Mouse (Mus musculus) lung, adult 2 months (tissue): ENCODE data around the gene Naip1. TPM values are rescaled to one million over a fixed set of nuclear protein-coding genes. Genes with fewer than 3 reads are reported as not detected.
"Not testable (repeated sequence)": the region's sequence is repeated elsewhere in the genome, so short reads cannot be mapped to it uniquely, and the experiment has no call there.

Source experiments
- DNase-seq: peaks from one replicate; pipeline ENCODE4 v3.0.0; 2022
- H3K4me1 ChIP-seq: fragments of 200-500 bp; 2 replicates; pipeline ENCODE4 v1.6.1; 2011; ENCODE audit warnings: low read length; ENCODE audit not compliant: control insufficient read depth, insufficient read depth
- H3K4me3 ChIP-seq: fragments of 200-500 bp; replicated peaks from 2 replicates; pipeline ENCODE3; 2011; ENCODE audit warnings: low read depth, mild to moderate bottlenecking, control low read depth, low read length; ENCODE audit errors: extremely low read depth
- CTCF ChIP-seq: fragments of 200-500 bp; IDR thresholded peaks from 2 replicates; pipeline ENCODE4 v1.5.1; 2011; ENCODE audit warnings: mild to moderate bottlenecking, low read length, control low read depth; ENCODE audit not compliant: insufficient read depth
- POLR2A ChIP-seq: fragments of 200-500 bp; IDR thresholded peaks from 2 replicates; pipeline ENCODE4 v1.6.1; 2011; ENCODE audit warnings: low read depth, mild to moderate bottlenecking, control low read depth, low read length, borderline replicate concordance; ENCODE audit errors: extremely low read depth
- WGBS: fragments of 180-500 bp; shearing (Covaris S2); methylation state at CpG from one replicate; pipeline ENCODE4 v1.1.7; 2018; 5-methylcytosine and 5-hydroxymethylcytosine counted together
- polyA plus RNA-seq: library from polyadenylated mRNA; depleted of rRNA; stranded (reverse); fragments of >200 nt; gene quantifications from 2 replicates; pipeline ENCODE4 v1.2.3, GENCODE M21; 2012

The Naip1 gene
- polyA plus RNA-seq, 1 experiment: 0.12 TPM

- DNase-seq: no peak
- no peak overlapping the region for H3K4me3 ChIP-seq
- TF ChIP-seq POLR2A (no peak), CTCF (no peak)
- 80% methylated on average over 2 of the region's 2 CpGs for WGBS
- H3K4me1 ChIP-seq: no peaks in the 10 kb centered on the region
These were observed 11.0 kb upstream of the Naip1 start for GRCm38 (mm10) chr13:100463527-100464222.

DNA sequence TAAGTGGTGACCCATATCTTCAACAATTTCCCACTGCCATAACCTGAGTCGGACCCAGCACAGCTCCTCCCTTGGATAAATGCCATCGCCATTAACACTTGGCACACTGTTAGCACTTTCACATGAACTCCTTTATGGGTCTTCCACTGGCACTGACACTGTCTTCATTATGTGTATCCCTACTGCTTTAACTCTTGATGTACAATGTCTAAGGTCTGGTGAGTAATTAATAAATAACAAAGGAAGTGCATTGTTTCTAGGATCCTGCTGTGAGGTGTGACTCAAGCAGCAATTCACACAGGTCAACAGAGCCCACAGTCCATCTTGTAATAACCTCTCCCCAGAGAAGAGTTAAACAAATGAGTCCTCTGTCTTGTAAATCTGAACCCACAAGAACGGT is 8.7 kb upstream of the Naip1 start:
- DNase-seq: no peak
- Histone ChIP-seq H3K4me1 (no peaks in the 10 kb centered on the region), H3K4me3 (no peak overlapping the region)
- TF ChIP-seq POLR2A: no peak
- TF ChIP-seq CTCF: no peak
- WGBS: 74% methylated on average over 3 of the region's 3 CpGs

DNA sequence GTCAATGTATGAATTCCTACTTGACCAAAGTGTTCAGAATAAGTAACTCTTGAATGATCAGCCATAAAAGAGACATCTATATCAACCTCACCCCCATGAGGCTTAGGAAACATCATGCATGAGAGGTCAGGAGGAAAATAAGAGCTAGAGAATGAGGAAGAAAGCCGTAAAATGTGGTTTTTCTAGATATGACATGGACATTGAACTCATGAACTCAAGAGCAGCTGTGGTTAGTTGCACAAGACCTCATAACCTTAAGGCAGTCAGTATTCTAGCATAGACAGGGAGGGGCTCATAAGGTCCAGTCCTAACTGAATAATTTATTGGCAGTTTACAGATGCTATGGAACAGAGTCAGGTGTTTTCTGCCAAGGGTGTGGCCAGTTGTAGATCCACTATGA is 3.2 kb downstream of the Naip1 start:
- H3K4me3 ChIP-seq: no peak overlapping the region
- no peaks in the 10 kb centered on the region for H3K4me1 ChIP-seq
- DNase-seq: no peak
- WGBS: 52% methylated on average over 1 of the region's 1 CpGs
- no peak for TF ChIP-seq CTCF
- no peak for TF ChIP-seq POLR2A

DNA sequence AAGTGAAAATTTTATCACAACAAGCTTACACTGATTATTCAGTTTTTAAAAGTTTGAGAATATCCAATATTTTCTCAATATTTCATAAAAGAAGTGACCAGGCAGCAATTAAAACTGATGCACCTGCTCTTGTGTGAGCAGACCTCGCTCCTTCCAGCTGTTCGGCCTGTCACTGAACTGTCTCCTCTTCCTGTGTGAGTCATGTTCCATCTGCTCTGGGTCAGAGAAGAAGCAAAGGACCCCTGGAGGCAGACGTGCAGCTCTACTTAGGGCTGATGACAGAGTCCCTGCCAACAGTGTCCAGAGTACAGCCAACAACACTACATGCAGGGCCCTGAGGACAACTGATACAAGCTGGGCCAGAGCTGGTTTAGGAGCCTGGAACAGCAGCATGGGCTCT is 12.6 kb downstream of the Naip1 start:
- no peak overlapping the region for H3K4me3 ChIP-seq
- no peak for TF ChIP-seq CTCF
- no peak for TF ChIP-seq POLR2A
- no peaks in the 10 kb centered on the region for H3K4me1 ChIP-seq
- no peak for DNase-seq
- 40% methylated on average over 3 of the region's 3 CpGs for WGBS

DNA sequence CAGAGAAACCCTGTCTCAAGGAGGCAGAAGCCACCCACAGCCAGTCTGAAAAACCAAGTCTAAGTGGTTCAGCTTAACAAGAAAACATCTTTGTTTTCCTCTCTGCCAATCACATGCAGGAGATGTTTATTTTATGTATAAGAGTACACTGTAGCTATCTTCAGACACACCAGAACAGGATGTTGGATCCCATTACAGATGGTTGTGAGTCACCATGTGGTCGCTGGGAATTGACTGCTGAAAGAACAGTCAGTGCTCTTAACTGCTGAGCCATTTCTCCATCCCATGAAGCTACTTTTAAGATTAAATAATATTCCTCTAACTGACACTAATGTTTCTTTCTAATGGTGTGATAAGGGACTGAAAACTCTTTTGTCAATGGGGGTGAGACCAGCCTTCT is 14.0 kb downstream of the Naip1 start:
- Histone ChIP-seq H3K4me1 (no peaks in the 10 kb centered on the region), H3K4me3 (no peak overlapping the region)
- WGBS: 14% methylated on average over 1 of the region's 1 CpGs
- TF ChIP-seq POLR2A: no peak
- no peak for TF ChIP-seq CTCF
- DNase-seq: no peak

DNA sequence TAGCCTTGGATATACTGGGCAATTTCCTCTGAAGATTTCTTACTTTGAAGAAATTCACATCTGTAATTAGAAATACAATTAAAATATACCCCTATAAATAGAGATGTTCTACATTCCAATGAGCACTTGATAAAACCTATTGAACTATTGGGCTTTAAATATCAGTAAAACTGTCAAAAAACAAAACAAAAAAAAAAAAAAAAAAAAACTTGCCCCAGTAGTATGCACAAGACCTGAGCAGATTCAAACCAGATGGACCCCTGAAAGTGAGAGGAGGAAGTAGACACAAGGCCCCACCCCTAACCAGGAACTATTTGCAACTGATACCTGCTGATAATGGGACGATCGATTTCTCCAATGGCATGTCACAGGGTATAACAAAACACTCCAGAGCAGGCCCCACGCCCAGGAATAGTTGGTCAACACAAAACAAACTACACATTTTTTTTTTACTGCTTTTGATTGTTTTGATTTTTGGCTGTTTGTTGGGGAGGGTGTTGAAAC is 15.3 kb downstream of the Naip1 start:
- DNase-seq: no peak
- no peak for TF ChIP-seq POLR2A
- TF ChIP-seq CTCF: no peak
- WGBS: 65% methylated on average over 3 of the region's 3 CpGs
- Histone ChIP-seq H3K4me3 (no peak overlapping the region), H3K4me1 (no peaks in the 10 kb centered on the region)

- 58% methylated on average over 1 of the region's 1 CpGs for WGBS
- H3K4me1 ChIP-seq, H3K4me3 ChIP-seq, DNase-seq: not testable (repeated sequence)
These were observed 16.0 kb downstream of the Naip1 start for GRCm38 (mm10) chr13:100436556-100437163.

DNA sequence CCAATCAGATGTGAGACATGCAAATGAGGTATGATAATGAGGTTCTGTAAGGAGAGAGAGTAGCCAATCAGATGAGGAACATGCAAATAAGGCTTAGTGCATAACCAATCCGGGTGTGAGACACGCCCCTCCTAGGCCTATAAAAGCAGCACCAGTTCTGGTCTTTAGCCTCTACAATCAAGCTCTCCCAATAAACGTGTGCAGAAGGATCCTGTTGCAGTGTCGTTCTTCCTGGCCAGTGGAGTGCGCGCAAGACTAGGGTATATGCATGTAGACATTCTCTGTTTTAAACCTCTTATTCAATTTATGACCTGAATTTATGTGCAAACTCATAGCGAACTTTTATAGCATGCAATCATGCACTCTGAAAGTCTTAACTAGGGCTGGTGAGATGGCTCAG is 32.7 kb downstream of the Naip1 start:
- 86% methylated on average over 7 of the region's 7 CpGs for WGBS
- not testable (repeated sequence) for H3K4me3 ChIP-seq, DNase-seq, H3K4me1 ChIP-seq

DNA sequence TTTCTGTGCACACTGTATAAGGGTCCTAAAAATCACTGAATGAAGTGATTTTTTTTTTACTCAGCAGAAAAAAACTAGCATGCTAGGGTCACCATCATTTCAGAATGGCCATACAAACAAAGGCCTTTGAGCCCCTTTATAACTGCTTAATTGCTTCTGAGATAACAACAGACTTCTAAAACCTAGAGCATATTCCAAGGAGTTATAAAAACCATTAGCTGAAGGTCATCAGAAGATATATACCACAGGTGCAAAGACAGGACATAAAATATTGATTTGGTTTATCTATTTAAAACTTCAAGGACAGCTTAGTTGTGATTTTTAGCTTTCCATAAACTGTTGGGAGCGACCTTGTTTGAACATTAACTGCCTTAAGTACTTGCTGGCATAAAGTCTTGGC is 38.2 kb downstream of the Naip1 start:
- WGBS: 59% methylated on average over 1 of the region's 1 CpGs
- DNase-seq: no peak
- TF ChIP-seq CTCF (no peak), POLR2A (no peak)
- H3K4me3 ChIP-seq: no peak overlapping the region
- H3K4me1 ChIP-seq: no peaks in the 10 kb centered on the region

GRCm38 (mm10) chr13:100409825-100410224 is 42.8 kb downstream of the Naip1 start:
- 57% methylated on average over 4 of the region's 4 CpGs for WGBS
- DNase-seq: no peak
- Histone ChIP-seq H3K4me1 (no peaks in the 10 kb centered on the region), H3K4me3 (no peak overlapping the region)
- no peak for TF ChIP-seq CTCF
- TF ChIP-seq POLR2A: no peak

DNA sequence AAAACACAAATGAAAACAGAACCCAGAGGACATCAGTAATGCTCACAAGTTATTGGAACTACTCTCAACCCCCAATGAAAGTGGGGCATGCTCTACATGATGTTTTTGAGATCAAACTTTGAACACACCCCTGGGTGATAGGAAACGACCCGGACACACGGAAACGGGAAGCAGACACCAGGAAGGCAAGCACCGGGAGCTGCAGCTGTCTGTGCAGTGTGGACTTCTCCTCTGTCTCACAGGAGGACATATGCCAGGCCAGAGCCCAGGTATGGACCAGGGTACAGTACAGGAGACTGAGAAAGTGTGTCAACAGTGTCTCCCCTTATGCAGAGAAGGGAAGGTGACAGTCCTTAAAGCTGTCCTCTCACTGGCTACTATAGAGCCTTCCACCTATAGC is 43.5 kb downstream of the Naip1 start:
- no peak for DNase-seq
- 77% methylated on average over 5 of the region's 5 CpGs for WGBS

More for the DNA sequence above, 43.5 kb downstream of the Naip1 start:
- Histone ChIP-seq H3K4me1 (no peaks in the 10 kb centered on the region), H3K4me3 (no peak overlapping the region)
- TF ChIP-seq CTCF: no peak
- TF ChIP-seq POLR2A: no peak
